Mouse (Mus musculus) mouse trophoblast stem cell (cell line): ENCODE data around the gene Lrrc9.

Experiments
- in situ Hi-C, 2 experiments: fragments of 300-500 bp; cut with MseI, MboI; formaldehyde crosslinking; loops; 2 replicates in 1 of 2; 3 replicates in 1 of 2; pipeline ENCODE4 v1.15.1; 2025

Lrrc9 gene

GRCm38 (mm10) chr12:72467789-72468188, 26.1 kb downstream of the Lrrc9 start:
- in situ Hi-C loops: no loop called here

GRCm38 (mm10) chr12:72476773-72477450, 35.2 kb downstream of the Lrrc9 start:
- in situ Hi-C loops: no loop called here

GRCm38 (mm10) chr12:72482226-72482625, 40.6 kb downstream of the Lrrc9 start:
- in situ Hi-C loops: no loop called here

GRCm38 (mm10) chr12:72484872-72485271, 43.2 kb downstream of the Lrrc9 start:
- in situ Hi-C loops: no loop called here

GRCm38 (mm10) chr12:72487498-72487897, 45.8 kb downstream of the Lrrc9 start:
- in situ Hi-C loops: no loop called here

- in situ Hi-C loops: no loop called here
These were observed 48.3 kb downstream of the Lrrc9 start for GRCm38 (mm10) chr12:72489995-72490394.

- in situ Hi-C loops: no loop called here
These were observed 49.5 kb downstream of the Lrrc9 start for GRCm38 (mm10) chr12:72491063-72491719.

GRCm38 (mm10) chr12:72496866-72497600, 55.4 kb downstream of the Lrrc9 start:
- in situ Hi-C loops: no loop called here

- in situ Hi-C loops: loop anchor here in 1 of 2 experiments (10.0 kb wide), 1 partner anchor 145 kb away; no protein-coding TSS in a partner anchor
These were observed 67.9 kb downstream of the Lrrc9 start for GRCm38 (mm10) chr12:72509606-72510005.

GRCm38 (mm10) chr12:72515446-72515845, 73.8 kb downstream of the Lrrc9 start:
- in situ Hi-C loops: loop anchor here (5.0 to 10.0 kb wide), 2 partner anchors 53 to 139 kb away; no protein-coding TSS in a partner anchor

GRCm38 (mm10) chr12:72518114-72518728, 76.6 kb downstream of the Lrrc9 start:
- in situ Hi-C loops: loop anchor here (5.0 to 10.0 kb wide), 2 partner anchors 56 to 137 kb away; no protein-coding TSS in a partner anchor

GRCm38 (mm10) chr12:72519352-72519751, 77.7 kb downstream of the Lrrc9 start:
- in situ Hi-C loops: loop anchor here (5.0 to 10.0 kb wide), 2 partner anchors 57 to 135 kb away; no protein-coding TSS in a partner anchor

GRCm38 (mm10) chr12:72519855-72520254, 78.2 kb downstream of the Lrrc9 start:
- in situ Hi-C loops: loop anchor here (5.0 to 10.0 kb wide), 2 partner anchors 58 to 135 kb away; no protein-coding TSS in a partner anchor

- in situ Hi-C loops: no loop called here
These were observed 79.0 kb downstream of the Lrrc9 start for GRCm38 (mm10) chr12:72520645-72521044.

GRCm38 (mm10) chr12:72525588-72525987, 83.9 kb downstream of the Lrrc9 start:
- in situ Hi-C loops: no loop called here

GRCm38 (mm10) chr12:72532303-72532702, 90.6 kb downstream of the Lrrc9 start:
- in situ Hi-C loops: no loop called here

GRCm38 (mm10) chr12:72533986-72534385, 92.3 kb downstream of the Lrrc9 start:
- in situ Hi-C loops: no loop called here

GRCm38 (mm10) chr12:72535599-72535998, 93.9 kb downstream of the Lrrc9 start:
- in situ Hi-C loops: no loop called here

- in situ Hi-C loops: no loop called here
These were observed 94.4 kb downstream of the Lrrc9 start, which contains the start of gene Pcnx4 for GRCm38 (mm10) chr12:72536021-72536597. Gene Pcnx4 (plus strand): TSS chr12:72536383.

- in situ Hi-C loops: no loop called here
These were observed 96.9 kb downstream of the Lrrc9 start for GRCm38 (mm10) chr12:72538571-72538970.

GRCm38 (mm10) chr12:72554347-72554746, 112.7 kb downstream of the Lrrc9 start:
- in situ Hi-C loops: no loop called here
